Mouse (Mus musculus) CH12.LX (cell line): ENCODE results near the gene Smim24. TPM values are rescaled to one million over a fixed set of nuclear protein-coding genes. Genes with fewer than 3 reads are reported as not detected.

Source experiments
- DNase-seq: peaks from one replicate; pipeline ENCODE4 v3.0.0-alpha.2; 2013; ENCODE audit errors: extremely low read depth
- H3K27ac ChIP-seq: 2 replicates; pipeline ENCODE4 v1.5.1; 2012; ENCODE audit warnings: low read depth, mild to moderate bottlenecking, control low read depth, moderate library complexity; ENCODE audit not compliant: insufficient read depth
- H3K27me3 ChIP-seq: replicated peaks from 2 replicates; pipeline ENCODE3; 2012; ENCODE audit warnings: inconsistent platforms
- H3K36me3 ChIP-seq, 2 experiments: replicated peaks in 1 of 2; 2 replicates each; pipeline versions ENCODE3 to v1.6.1; 2012; ENCODE audit warnings: inconsistent platforms in 1 of 2, low read length in 1 of 2, mild to moderate bottlenecking in 1 of 2, mixed read lengths in 1 of 2, moderate library complexity in 1 of 2; ENCODE audit not compliant: control insufficient read depth in 1 of 2, insufficient read depth in 1 of 2
- H3K4me1 ChIP-seq, 2 experiments: 2 replicates each; pipeline ENCODE4 v1.6.1; 2012; ENCODE audit warnings: inconsistent platforms in 1 of 2, moderate library complexity in 1 of 2; ENCODE audit not compliant: insufficient read depth in 2 of 2, control insufficient read depth in 1 of 2
- H3K4me2 ChIP-seq: 2 replicates; pipeline ENCODE4 v1.6.1; 2012; ENCODE audit warnings: low read depth, mild to moderate bottlenecking, control low read depth; ENCODE audit not compliant: poor library complexity, insufficient read depth, severe bottlenecking
- H3K4me3 ChIP-seq, 3 experiments: fragments of 150-350 bp in 1 of 3; sonication (generic) in 1 of 3; replicated peaks in 1 of 3; 2 replicates each; pipeline versions ENCODE3 to v1.5.1; 2011 to 2012; ENCODE audit warnings: low read depth in 2 of 3, low read length in 2 of 3, mild to moderate bottlenecking in 2 of 3, moderate library complexity in 2 of 3, control low read depth in 1 of 3, improper control_type of control experiment in 1 of 3, inconsistent platforms in 1 of 3, mixed read lengths in 1 of 3; ENCODE audit not compliant: poor library complexity in 1 of 3
- H3K79me2 ChIP-seq: replicated peaks from 2 replicates; pipeline ENCODE4 v1.6.1; 2012; ENCODE audit warnings: mild to moderate bottlenecking, moderate library complexity; ENCODE audit not compliant: control insufficient read depth, poor library complexity, insufficient read depth, severe bottlenecking; ENCODE audit errors: extremely low read depth
- H3K9ac ChIP-seq: 2 replicates; pipeline ENCODE4 v1.6.1; 2012; ENCODE audit warnings: low read depth, mild to moderate bottlenecking, control low read depth, moderate library complexity; ENCODE audit not compliant: insufficient read depth
- H3K9me3 ChIP-seq: replicated peaks from 2 replicates; pipeline ENCODE3; 2012; ENCODE audit warnings: low read length, inconsistent platforms, mixed read lengths
- BHLHE40 ChIP-seq: IDR thresholded peaks from 2 replicates; pipeline ENCODE4 v1.6.1; 2011; ENCODE audit warnings: mild to moderate bottlenecking, low read depth, low read length, improper control_type of control experiment
- EP300 ChIP-seq: IDR thresholded peaks from 2 replicates; pipeline ENCODE4 v1.6.1; 2011; ENCODE audit warnings: low read length, improper control_type of control experiment
- JUN ChIP-seq: IDR thresholded peaks from 2 replicates; pipeline ENCODE4 v1.6.1; 2011; ENCODE audit warnings: low read depth, mild to moderate bottlenecking, low read length, improper control_type of control experiment, moderate library complexity; ENCODE audit not compliant: insufficient read depth
- MAX ChIP-seq: IDR thresholded peaks from 2 replicates; pipeline ENCODE4 v1.6.1; 2011; ENCODE audit warnings: low read length, improper control_type of control experiment
- MAZ ChIP-seq: IDR thresholded peaks from 2 replicates; pipeline ENCODE4 v1.6.1; 2012; ENCODE audit warnings: low read depth, mild to moderate bottlenecking, inconsistent platforms, low read length, improper control_type of control experiment, moderate library complexity
- MXI1 ChIP-seq: IDR thresholded peaks from 2 replicates; pipeline ENCODE4 v1.6.1; 2011; ENCODE audit warnings: mild to moderate bottlenecking, low read depth, low read length, improper control_type of control experiment
- NRF1 ChIP-seq: IDR thresholded peaks from 2 replicates; pipeline ENCODE4 v1.6.1; 2014; ENCODE audit warnings: low read depth, mild to moderate bottlenecking, inconsistent platforms, low read length, improper control_type of control experiment, moderate library complexity
- POLR2AphosphoS2 ChIP-seq: IDR thresholded peaks from 2 replicates; pipeline ENCODE4 v1.6.1; 2011; ENCODE audit warnings: low read depth, low read length, improper control_type of control experiment
- RCOR1 ChIP-seq: conservative IDR thresholded peaks from 2 replicates; pipeline ENCODE4 v1.6.1; 2012; ENCODE audit warnings: low read depth, mild to moderate bottlenecking, inconsistent platforms, low read length, improper control_type of control experiment
- USF1 ChIP-seq: IDR thresholded peaks from 2 replicates; pipeline ENCODE4 v1.6.1; 2014; ENCODE audit warnings: low read depth, mild to moderate bottlenecking, inconsistent platforms, low read length, improper control_type of control experiment
- ZC3H11A ChIP-seq: IDR thresholded peaks from 2 replicates; pipeline ENCODE4 v1.6.1; 2012; ENCODE audit warnings: low read depth, mild to moderate bottlenecking, inconsistent platforms, low read length, improper control_type of control experiment
- ZKSCAN1 ChIP-seq: IDR thresholded peaks from 2 replicates; pipeline ENCODE4 v1.6.1; 2012; ENCODE audit warnings: low read depth, inconsistent platforms, low read length, improper control_type of control experiment, borderline replicate concordance
- ZMIZ1 ChIP-seq: IDR thresholded peaks from 2 replicates; pipeline ENCODE4 v1.6.1; 2012; ENCODE audit warnings: low read depth, mild to moderate bottlenecking, inconsistent platforms, low read length, improper control_type of control experiment
- dilution Hi-C: fragments of 300-500 bp; cut with MboI; formaldehyde crosslinking; loops from 2 replicates; pipeline ENCODE4 v1.14.3; 2020; ENCODE audit warnings: low sequenced_read_pairs; ENCODE audit not compliant: extremely low pct_unique_long_range_greater_than_20kb, extremely low pct_ligation_motif_present
- in situ Hi-C: fragments of 300-500 bp; cut with MboI; formaldehyde crosslinking; loops from 3 replicates; pipeline ENCODE4 v1.14.3; 2019; ENCODE audit warnings: low sequenced_read_pairs, low pct_ligation_motif_present, low pct_unique_long_range_greater_than_20kb, mixed read lengths
- polyA plus RNA-seq: library from polyadenylated mRNA; unstranded; fragments of >175 nt; gene quantifications from 2 replicates; pipeline ENCODE4 v1.2.1, GENCODE M21; 2012; ENCODE audit warnings: low read depth; ENCODE audit not compliant: insufficient read length
- total RNA-seq, 2 experiments: library from RNA; depleted of rRNA; stranded (reverse); fragments of 300-350 nt in 1 of 2; fragments of >200 nt in 1 of 2; gene quantifications; 2 replicates each; pipeline ENCODE4 v1.2.3; 2012 to 2014

Smim24 gene
- total and polyA plus RNA-seq, 3 experiments: 0.13 to 0.64 TPM; not detected in 1

DNA sequence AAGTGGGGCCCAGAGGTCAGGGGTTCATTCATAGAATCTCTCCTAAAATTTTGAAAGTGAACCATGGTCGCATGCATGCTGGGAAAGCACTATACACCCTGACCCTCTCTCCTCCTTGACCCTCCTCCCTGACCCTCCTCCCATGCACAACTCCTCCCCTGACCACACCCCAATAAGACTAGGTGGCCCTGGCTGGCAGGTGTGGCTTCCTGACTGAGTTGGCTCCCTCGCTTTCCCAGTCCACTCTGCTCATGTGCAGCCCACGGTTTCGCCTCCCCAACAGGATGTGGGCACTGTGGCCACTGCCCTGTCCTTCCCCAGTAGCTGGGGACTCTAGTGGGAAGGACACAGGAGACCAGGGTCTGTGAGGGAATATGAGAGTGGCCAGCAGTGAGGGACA is 17.5 kb downstream of the Smim24 start:
- TF ChIP-seq ZC3H11A (no peak), MAZ (no peak), NRF1 (peak; percentile 24; the same call in 1 of the 2 replicates), POLR2AphosphoS2 (no peak), MAX (no peak), ZMIZ1 (no peak), RCOR1 (no peak), ZKSCAN1 (no peak), MXI1 (no peak)
- H3K27ac ChIP-seq: peak overlapping the region; percentile 61
- DNase-seq: no peak
- H3K79me2 ChIP-seq: 0 out of 2 replicates have a peak, but pooled peaks cover 5% of the 10 kb centered on the region
- no peaks in the 10 kb centered on the region for H3K9me3 ChIP-seq
- in situ Hi-C loops (no loop called here), dilution Hi-C loops (no loop called here)
- H3K4me1 ChIP-seq: peaks cover 72 to 94% of the 10 kb centered on the region in 2 experiments
- no peak overlapping the region for H3K9ac ChIP-seq
- peaks cover 39 to 55% of the 10 kb centered on the region in 2 experiments for H3K36me3 ChIP-seq
- H3K4me3 ChIP-seq: peak overlapping the region in 1 of 3 experiments; percentile 18
- H3K27me3 ChIP-seq: no peaks in the 10 kb centered on the region
- no peak overlapping the region for H3K4me2 ChIP-seq

DNA sequence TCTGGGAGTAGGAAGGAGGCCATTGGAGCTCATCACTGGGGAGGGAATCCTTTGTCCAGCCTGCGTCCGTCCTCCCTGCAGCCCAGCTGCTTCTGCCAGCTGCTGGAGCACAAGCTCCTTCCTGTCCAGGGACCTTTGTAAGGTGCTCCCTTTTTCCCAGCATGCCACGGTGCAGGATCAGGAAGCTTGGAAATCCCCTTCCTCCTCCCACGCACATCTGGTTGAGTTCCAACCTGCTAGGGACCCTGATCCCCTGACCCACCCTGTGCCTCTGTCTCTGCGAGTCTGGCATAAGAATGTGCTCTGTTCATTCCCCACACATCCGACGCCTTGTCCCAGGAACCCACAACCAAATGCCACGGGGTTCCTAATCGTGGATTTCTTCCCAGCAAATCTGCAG is 18.1 kb downstream of the Smim24 start:
- H3K36me3 ChIP-seq: peaks cover 32 to 55% of the 10 kb centered on the region in 2 experiments
- no peaks in the 10 kb centered on the region for H3K9me3 ChIP-seq
- H3K79me2 ChIP-seq: 0 out of 2 replicates have a peak, but pooled peaks cover 5% of the 10 kb centered on the region
- peak overlapping the region; percentile 61 for H3K27ac ChIP-seq
- DNase-seq: no peak
- dilution Hi-C loops: no loop called here
- no peak overlapping the region for H3K4me2 ChIP-seq
- in situ Hi-C loops: no loop called here
- H3K27me3 ChIP-seq: no peaks in the 10 kb centered on the region
- TF ChIP-seq JUN: no peak
- 0 out of 2 replicates have a peak, but pooled peaks have one; percentile 0 for TF ChIP-seq USF1
- TF ChIP-seq EP300: 0 out of 2 replicates have a peak, but pooled peaks have one; percentile 15
- TF ChIP-seq BHLHE40: no peak
- TF ChIP-seq, all 38 proteins: peak for 2
- Histone ChIP-seq H3K4me1 (peaks cover 73 to 91% of the 10 kb centered on the region in 2 experiments), H3K9ac (no peak overlapping the region), H3K4me3 (no peak overlapping the region)
